Mouse (Mus musculus) C2C12 (cell line): Measurements from ENCODE around the gene Ncapd3. TPM values are rescaled to one million over a fixed set of nuclear protein-coding genes. Genes with fewer than 3 reads are reported as not detected.
A peak's percentile ranks its signal among the peaks of the same experiment; 100 is the strongest.

ENCODE experiments used
- H3K27me3 ChIP-seq: one replicate; pipeline ENCODE4 v1.6.1; 2011; ENCODE audit not compliant: control insufficient read depth, insufficient read depth, insufficient read length
- H3K36me3 ChIP-seq: one replicate; pipeline ENCODE4 v1.6.1; 2011; ENCODE audit not compliant: control insufficient read depth, insufficient read depth
- H3K4me3 ChIP-seq: one replicate; pipeline ENCODE4 v1.5.1; 2011; ENCODE audit warnings: mild to moderate bottlenecking, control low read depth; ENCODE audit not compliant: poor library complexity, insufficient read depth, severe bottlenecking
- H3K79me2 ChIP-seq: one replicate; pipeline ENCODE4 v1.6.1; 2011; ENCODE audit not compliant: control insufficient read depth, insufficient read depth
- H3K79me3 ChIP-seq: one replicate; pipeline ENCODE4 v1.6.1; 2011; ENCODE audit warnings: low read depth, control low read depth
- H3ac ChIP-seq: one replicate; pipeline ENCODE3; 2011; ENCODE audit warnings: low read depth; ENCODE audit not compliant: control insufficient read depth, insufficient read length
- CEBPB ChIP-seq: IDR thresholded peaks from one replicate; pipeline ENCODE4 v1.6.1; 2011; ENCODE audit warnings: low read depth, mild to moderate bottlenecking, control low read depth, moderate library complexity
- CTCF ChIP-seq: IDR thresholded peaks from one replicate; pipeline ENCODE4 v1.5.1; 2011; ENCODE audit not compliant: control insufficient read depth, insufficient read depth, insufficient read length
- FOSL1 ChIP-seq: IDR thresholded peaks from one replicate; pipeline ENCODE4 v1.8.0; 2011; ENCODE audit warnings: mild to moderate bottlenecking, low read length; ENCODE audit not compliant: poor library complexity, insufficient read depth, severe bottlenecking
- MAX ChIP-seq: IDR thresholded peaks from one replicate; pipeline ENCODE4 v1.6.1; 2011; ENCODE audit warnings: mild to moderate bottlenecking, control low read depth
- MYOD1 ChIP-seq: IDR thresholded peaks from one replicate; pipeline ENCODE4 v1.6.1; 2011; ENCODE audit warnings: low read depth; ENCODE audit not compliant: control insufficient read depth, insufficient read length
- MYOG ChIP-seq: IDR thresholded peaks from one replicate; pipeline ENCODE4 v1.6.1; 2011; ENCODE audit not compliant: control insufficient read depth, insufficient read length; ENCODE audit errors: extremely low read depth
- USF1 ChIP-seq: IDR thresholded peaks from one replicate; pipeline ENCODE4 v1.6.1; 2011; ENCODE audit warnings: low read depth, mild to moderate bottlenecking, control low read depth, moderate library complexity
- polyA plus RNA-seq: library from polyadenylated mRNA; unstranded; fragments of >200 nt; fragmentation: generic; extraction: Trizol; gene quantifications from one replicate; pipeline ENCODE4 v1.2.1, GENCODE M21; 2012; ENCODE audit warnings: missing spikeins

Ncapd3 gene
- polyA plus RNA-seq, 1 experiment = 12.5 TPM

DNA sequence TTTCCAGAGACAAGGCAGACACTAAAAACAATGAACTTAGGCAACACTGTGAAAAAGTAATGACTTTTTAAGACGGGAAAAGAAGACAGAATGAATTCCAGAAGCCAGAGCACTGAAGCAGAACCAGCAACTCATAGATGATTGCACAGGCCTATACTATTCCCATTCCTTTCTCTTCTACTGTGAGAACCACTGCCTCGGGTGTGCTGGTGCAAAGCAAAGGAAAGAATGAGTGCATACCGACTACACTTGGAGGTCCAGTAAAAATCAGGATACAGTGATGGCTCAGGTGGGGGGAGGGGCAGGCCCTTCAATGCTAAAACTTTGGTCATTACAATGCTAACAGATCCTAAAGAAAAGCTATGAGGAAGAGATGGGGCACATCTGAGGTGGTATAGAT is 36.1 kb upstream of the Ncapd3 start:
- Histone ChIP-seq H3K79me3 (peaks cover 1% of the 10 kb centered on the region), H3ac (no peak overlapping the region), H3K36me3 (peaks cover 26% of the 10 kb centered on the region), H3K79me2 (peaks cover 49% of the 10 kb centered on the region), H3K4me3 (no peak overlapping the region), H3K27me3 (no peaks in the 10 kb centered on the region)
- no peak for TF ChIP-seq CTCF
- TF ChIP-seq USF1 = no peak
- no peak for TF ChIP-seq FOSL1
- TF ChIP-seq CEBPB = no peak
- no peak for TF ChIP-seq MYOD1
- no peak for TF ChIP-seq MYOG
- no peak for TF ChIP-seq MAX

DNA sequence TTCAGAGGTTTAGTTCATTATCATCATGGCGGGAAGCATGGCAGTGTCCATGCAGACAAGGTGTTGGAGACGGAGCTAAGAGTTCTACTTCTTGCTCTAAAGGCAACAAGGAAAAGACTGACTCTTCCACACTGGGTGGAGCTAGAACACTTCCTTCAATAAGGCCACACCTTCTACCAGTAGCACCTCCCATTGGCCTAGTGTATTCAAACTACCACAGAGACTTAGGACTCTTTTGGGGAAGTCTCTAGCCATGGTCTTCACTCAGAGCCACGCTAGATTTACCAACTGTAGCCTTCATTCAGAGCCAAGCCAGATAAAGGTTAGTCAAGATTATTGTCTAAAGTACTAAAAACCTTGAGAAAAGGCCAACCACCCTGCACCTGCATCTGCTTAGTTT is 32.9 kb upstream of the Ncapd3 start:
- Histone ChIP-seq H3K79me3 (peaks cover 7% of the 10 kb centered on the region), H3K27me3 (no peaks in the 10 kb centered on the region), H3K4me3 (no peak overlapping the region), H3K36me3 (peaks cover under 1% of the 10 kb centered on the region), H3ac (no peak overlapping the region), H3K79me2 (peaks cover 76% of the 10 kb centered on the region)
- TF ChIP-seq MAX = no peak
- no peak for TF ChIP-seq CTCF
- no peak for TF ChIP-seq CEBPB
- TF ChIP-seq USF1 = no peak
- TF ChIP-seq FOSL1 = no peak
- TF ChIP-seq MYOD1 = no peak
- no peak for TF ChIP-seq MYOG

DNA sequence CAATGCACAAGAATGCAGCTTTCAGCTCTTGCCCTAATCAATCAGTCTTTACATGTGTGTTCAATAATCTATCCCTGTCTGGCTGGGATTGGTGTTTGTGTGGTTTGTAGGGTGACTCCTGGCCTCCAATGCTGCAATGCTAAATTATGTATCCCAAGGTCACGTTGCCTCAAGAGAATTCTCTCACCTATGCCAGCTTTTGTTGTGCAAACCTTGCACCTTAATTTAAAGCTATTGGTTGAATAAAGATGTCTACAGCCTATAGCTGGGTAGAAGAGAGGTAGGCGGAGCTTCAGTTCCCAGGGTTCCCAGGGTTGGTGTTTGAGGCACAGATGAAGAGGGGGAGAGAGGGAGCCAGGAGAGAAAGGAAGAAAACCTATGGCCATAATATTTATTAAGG is 32.5 kb upstream of the Ncapd3 start:
- Histone ChIP-seq H3K79me3 (peaks cover 7% of the 10 kb centered on the region), H3K27me3 (no peaks in the 10 kb centered on the region), H3K79me2 (peaks cover 76% of the 10 kb centered on the region), H3K4me3 (no peak overlapping the region), H3K36me3 (no peaks in the 10 kb centered on the region), H3ac (no peak overlapping the region)
- no peak for TF ChIP-seq FOSL1

DNA sequence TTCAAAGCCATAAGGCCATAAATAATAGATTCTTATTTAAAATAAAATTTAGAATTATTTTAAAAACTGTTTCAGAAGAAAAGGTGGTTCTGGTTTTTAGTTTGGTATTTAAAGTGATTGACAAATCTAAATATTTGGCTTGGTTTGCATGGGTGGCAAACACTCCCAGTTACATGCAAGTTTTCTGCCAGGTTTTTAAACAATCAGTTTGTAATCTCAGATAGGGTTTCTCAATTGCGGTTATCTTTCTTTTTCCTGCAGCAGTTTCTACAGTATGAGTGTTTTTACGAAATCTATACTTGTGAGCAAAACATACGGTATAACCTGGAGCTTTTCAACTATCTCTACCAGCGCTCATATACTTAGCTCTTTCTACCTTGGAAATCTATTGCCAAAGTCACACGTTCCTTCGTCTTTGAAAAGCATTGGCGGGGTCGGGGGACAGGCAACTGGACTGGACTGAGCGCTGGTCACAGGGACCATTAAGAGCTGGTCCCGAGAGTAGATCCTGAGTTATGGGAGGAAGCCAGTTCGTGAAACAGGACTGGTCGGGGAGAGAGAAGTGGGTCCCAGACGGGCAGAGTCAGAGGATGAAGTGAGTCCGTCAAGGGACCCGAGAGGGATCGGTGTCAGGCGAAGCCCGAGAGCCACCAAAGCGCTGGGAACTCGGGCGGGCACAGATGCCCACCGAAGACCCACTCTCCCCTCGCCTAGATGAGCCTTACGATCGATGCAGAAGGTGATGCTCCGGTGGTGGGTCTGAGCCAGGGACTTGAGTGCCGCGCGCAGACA is 31.1 kb upstream of the Ncapd3 start:
- Histone ChIP-seq H3K36me3 (peaks cover 10% of the 10 kb centered on the region), H3K4me3 (peak overlapping the region; percentile 65), H3K27me3 (no peaks in the 10 kb centered on the region), H3K79me3 (peaks cover 7% of the 10 kb centered on the region), H3K79me2 (peaks cover 74% of the 10 kb centered on the region), H3ac (peak overlapping the region; percentile 76)
- no peak for TF ChIP-seq CTCF
- no peak for TF ChIP-seq MYOG
- no peak for TF ChIP-seq USF1
- TF ChIP-seq MAX = no peak
- TF ChIP-seq CEBPB = no peak
- no peak for TF ChIP-seq MYOD1
- no peak for TF ChIP-seq FOSL1

DNA sequence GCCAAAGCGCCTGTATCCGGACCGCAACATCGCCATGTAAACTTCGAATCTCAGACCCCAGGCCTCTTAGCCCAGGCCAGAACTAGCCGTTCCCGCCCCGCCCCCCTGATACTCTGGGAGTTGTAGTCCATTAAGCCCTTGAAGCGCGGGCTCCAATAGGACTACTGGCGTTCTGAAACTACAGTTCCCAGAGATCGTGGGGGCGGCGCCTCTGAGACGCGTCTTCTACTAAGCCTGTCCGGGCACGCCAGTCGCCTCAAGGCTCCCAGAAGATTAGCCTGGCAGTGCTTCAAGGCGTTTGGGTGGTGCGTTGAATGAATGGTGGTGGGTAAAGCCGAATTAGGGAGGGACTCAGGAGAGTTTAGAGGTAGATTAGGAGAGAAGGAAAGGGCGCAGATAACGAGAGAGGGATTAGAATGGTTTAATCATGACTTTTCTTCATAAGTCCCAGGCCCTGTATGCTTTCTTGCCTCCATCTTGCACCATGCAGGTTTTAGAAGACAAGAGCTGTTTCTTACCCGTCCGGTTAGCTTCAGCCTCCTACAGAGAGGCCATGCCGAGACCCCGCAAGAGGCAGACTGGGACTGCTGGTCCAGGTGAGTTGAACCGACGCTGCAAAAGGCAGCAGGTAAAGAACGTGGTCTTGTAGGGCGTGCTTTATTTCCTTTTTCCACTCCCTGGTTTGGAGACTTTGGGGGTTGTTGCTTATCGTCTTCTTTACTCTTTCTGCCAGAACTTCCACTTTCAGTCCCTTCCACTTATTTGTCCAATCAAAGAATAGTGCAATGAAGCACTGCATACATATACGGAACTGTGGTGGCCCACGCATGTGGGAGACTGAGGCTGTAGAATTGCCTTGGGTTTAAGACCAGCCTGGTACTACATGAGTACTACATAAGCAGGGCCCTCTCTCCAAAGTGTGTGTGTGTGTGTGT is 30.2 kb upstream of the Ncapd3 start, which contains the start of the genes Acad8 and Thyn1:
Gene Acad8, minus strand, starts transcription at position 106 of the 935 bp plus-strand sequence.
Gene Thyn1, plus strand, starts transcription at position 250 of the 935 bp plus-strand sequence.
- Histone ChIP-seq H3K27me3 (no peaks in the 10 kb centered on the region), H3K79me3 (peaks cover 7% of the 10 kb centered on the region), H3K79me2 (peaks cover 66% of the 10 kb centered on the region), H3K4me3 (peak within 1 kb of the TSS; percentile 65), H3K36me3 (peaks cover 18% of the 10 kb centered on the region), H3ac (peak within 1 kb of the TSS; percentile 84)
- TF ChIP-seq USF1 (no peak), CEBPB (no peak), CTCF (no peak), FOSL1 (no peak), MAX (no peak), MYOD1 (no peak), MYOG (no peak)

DNA sequence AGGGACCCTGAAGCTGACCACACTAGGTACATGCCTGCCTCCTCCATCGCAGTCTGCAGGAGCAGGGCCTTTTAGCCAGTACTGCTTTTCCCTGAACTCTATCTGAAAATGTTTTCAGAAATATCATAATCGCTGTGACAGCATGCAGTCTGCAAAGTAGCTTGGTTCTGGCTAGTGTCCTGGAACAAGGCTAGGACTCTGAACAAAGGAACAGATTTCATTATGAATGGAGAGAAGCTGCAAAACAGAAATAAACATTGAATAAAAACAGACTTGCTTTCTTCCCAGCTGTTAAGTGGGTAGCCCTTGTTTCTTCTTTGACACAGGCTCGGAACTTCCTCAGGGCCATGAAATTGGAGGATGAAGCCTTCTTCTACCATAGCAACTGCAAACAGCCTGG is 24.7 kb upstream of the Ncapd3 start:
- H3K36me3 ChIP-seq = peaks cover 62% of the 10 kb centered on the region
- H3K4me3 ChIP-seq = no peak overlapping the region
- H3K79me2 ChIP-seq = peaks cover 17% of the 10 kb centered on the region
- H3ac ChIP-seq = no peak overlapping the region
- H3K27me3 ChIP-seq = no peaks in the 10 kb centered on the region
- TF ChIP-seq MYOD1 (no peak), CTCF (no peak), CEBPB (no peak), MYOG (no peak), FOSL1 (no peak), USF1 (no peak), MAX (no peak)
- peaks cover 2% of the 10 kb centered on the region for H3K79me3 ChIP-seq
